Mouse (Mus musculus) adrenal gland, adult (tissue): ENCODE results near the gene Spem2.

Source experiments
- DNase-seq, 2 experiments: peaks; one replicate each; pipeline ENCODE4 v3.0.0; 2022 to 2023; ENCODE audit warnings: low spot score in 1 of 2; ENCODE audit not compliant: inconsistent age in 2 of 2

Spem2 gene

GRCm38 (mm10) chr11:69800138-69800391, 18.2 kb downstream of the Spem2 start:
- DNase-seq: peak; percentile 61 to 62

GRCm38 (mm10) chr11:69799394-69800137, 18.7 kb downstream of the Spem2 start:
- peak; percentile 50 to 66 for DNase-seq

GRCm38 (mm10) chr11:69797924-69798323, 20.3 kb downstream of the Spem2 start:
- DNase-seq: no peak

GRCm38 (mm10) chr11:69795983-69796435, 22.3 kb downstream of the Spem2 start:
- DNase-seq: no peak

GRCm38 (mm10) chr11:69795168-69795982, 22.9 kb downstream of the Spem2 start, which contains the start of gene Chrnb1:
Gene Chrnb1, minus strand, starts transcription at chr11:69795943.
- DNase-seq: peak; percentile 96 to 97

- no peak for DNase-seq
These were observed 24.8 kb downstream of the Spem2 start for GRCm38 (mm10) chr11:69793429-69793828.

DNA sequence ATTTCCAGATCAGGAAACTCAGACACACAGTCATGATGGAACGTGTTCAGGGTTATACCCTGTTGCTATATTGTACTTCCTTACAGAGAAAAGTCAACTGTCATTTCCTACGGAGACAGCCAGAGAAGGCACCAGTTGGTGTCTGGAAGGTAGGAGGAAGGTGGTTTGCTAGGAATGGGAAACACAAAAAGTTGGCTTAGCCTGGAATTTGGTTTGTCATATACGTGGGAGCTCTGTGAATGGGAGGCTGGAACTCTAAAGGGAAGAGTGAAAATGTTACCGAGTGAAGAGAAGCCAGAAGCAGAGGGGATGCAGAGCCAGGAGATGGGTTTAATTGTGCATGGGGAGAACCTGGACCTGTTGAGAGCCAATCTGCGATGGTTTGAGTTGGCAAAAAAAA, 26.8 kb downstream of the Spem2 start:
- no peak for DNase-seq

DNA sequence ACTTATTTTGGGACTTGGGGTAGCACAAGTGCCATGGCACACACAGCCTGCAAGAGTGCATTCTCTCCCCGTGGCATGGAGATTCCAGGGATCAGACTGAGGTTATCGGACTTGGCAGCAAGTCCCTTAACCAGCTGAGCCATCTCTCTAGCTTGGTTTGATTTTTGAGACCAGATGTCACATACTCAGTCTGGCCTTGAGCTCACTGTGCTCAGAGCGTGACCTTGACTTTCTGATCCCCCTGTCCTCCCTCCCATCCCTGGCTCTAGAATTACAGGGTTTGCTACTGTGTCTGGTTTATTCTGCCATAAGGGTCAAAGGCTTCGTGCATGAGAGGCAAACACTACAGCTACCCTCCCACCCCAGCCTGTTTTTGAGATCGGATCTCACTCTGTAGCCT, 28.8 kb downstream of the Spem2 start:
- DNase-seq: peak; percentile 82 to 84

DNA sequence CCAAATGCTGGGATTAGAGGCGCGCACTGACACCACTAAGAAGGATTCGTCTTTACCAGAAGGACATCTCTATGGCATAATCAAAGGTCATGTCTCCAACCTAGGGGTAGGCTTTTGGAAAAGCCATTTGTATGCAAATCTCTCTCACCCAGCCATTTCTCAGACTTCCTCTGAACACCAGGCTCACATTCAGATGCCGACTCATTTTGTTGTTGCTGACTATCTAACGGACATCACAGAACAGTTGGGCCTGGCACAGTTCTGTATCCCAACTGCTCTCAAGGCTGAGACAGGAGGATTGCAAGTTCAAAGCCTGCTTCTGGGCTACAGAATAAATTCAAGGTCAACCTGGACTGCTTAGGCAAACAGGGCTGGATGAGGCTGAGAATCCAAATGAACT, 31.0 kb downstream of the Spem2 start:
- DNase-seq: no peak

- peak; percentile 42 to 77 for DNase-seq
These were observed 33.4 kb downstream of the Spem2 start for GRCm38 (mm10) chr11:69784793-69785272.

DNA sequence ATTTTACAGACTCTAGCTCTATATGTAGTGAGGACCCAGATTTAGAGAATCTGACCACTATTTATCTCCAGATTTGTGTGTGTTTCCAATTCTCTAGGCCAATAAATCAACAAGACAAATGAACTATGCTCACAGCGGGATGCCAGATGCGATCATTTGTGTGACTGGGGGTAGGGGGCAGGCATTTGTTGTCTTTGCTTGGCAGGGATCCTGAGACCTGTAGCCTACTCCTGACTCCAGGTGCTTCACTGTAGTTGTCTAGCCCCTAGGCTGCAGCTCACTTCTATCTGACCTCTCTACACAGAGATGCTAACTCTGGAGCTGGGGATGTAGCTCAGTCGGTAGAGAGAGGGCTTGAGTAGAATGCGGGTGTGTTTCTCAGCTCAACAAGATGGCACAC, 36.4 kb downstream of the Spem2 start:
- no peak for DNase-seq

DNA sequence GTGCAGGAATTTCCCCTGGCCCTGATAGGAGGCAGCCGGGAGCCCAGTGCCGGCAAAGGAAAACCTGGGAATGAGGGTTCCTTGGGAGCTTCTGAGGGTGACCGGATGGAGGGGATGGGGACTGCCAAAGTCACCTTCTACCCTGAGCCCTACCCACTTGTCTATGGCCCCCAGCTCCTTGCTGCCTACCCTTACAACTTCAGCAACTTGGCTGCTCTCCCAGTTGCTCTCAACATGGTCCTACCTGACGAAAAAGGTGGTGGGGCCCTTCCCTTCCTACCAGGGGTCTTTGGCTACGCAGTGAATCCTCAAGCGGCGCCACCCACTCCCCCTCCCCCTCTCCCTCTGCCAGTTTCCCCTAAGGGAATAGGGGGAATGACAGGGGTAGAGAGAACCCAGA, 39.3 kb downstream of the Spem2 start:
- DNase-seq: no peak

GRCm38 (mm10) chr11:69778258-69778982, 39.8 kb downstream of the Spem2 start:
- DNase-seq: no peak

GRCm38 (mm10) chr11:69777504-69778257, 40.6 kb downstream of the Spem2 start:
- no peak for DNase-seq

GRCm38 (mm10) chr11:69776488-69776887, 41.8 kb downstream of the Spem2 start:
- no peak for DNase-seq

GRCm38 (mm10) chr11:69775716-69776115, 42.5 kb downstream of the Spem2 start:
- no peak for DNase-seq

DNA sequence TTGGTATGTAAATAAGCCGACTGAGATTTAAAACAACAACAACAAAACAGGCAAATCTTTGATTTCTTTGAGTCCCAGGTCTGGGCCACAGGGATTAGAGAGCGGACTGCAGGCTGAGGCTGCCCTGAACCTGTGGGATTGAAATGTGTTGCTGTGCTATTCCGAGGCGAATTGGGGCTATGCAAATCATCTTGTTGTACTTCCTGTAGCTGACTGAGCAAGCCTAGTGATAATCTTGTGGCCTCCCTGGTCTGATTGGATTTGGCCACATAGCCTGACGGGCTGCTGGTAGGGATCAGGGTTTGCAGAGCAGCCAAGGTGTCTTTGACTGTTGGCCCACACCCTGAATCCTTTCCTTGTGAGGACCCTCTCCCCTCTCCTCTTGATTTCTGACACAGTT, 43.3 kb downstream of the Spem2 start:
- no peak for DNase-seq

DNA sequence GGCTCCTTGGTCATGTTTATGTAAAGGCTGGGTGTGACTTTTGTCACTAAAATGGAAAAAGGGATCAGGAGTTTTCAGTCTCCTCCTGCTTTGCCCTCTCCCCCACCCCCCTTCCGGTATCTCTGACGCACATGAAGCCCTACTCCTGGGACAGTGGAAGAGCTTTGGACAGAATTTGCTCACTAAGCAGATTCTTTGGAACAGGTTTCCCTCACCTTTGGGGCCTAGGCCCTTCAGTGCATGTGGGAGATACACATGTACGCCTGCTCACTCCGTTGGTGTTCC, 50.7 kb downstream of the Spem2 start:
- DNase-seq: no peak

DNA sequence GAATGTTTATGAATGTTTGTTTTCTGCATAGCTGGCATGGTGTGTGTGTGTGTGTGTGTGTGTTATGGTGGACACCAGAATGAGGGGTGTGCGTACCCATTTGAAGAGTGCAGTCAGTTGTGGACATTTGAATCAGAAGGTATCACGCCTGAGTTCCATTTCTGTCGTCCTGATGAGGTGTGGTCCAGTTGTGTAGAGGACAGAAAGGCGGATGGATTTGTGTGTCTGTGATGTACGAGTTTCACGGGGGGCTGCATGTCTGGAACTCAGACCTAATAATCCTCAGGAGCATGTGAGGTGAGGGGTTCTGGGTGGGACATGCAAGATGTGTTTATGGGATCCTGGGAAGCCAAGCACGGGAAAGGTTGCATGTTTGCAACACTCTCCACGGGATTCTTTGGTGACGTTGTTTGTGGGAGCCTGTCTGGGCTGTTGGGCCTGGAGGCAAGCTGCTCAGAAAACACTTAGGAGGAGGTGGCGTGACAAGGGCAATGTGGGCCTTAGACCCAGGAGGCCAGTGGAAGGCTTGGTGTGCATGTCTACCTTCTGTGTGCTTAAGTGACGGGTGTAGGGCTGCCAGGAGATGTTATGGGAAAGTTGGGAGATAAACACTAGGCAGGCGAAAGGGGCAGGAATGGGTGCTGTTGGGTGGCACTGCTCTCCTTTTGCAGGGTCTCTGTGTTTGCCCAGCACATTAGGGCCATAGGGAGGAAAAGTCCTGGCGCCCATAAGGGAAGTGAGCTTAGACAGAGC, 51.2 kb downstream of the Spem2 start:
- peak in 1 of 2 experiments; percentile 58 for DNase-seq
